ENCODE assay signal across 8 mouse cellular contexts in genomic region chr13:43303161-43303965, GRCm38 (mm10). TPM values are rescaled to one million over a fixed set of nuclear protein-coding genes. Genes with fewer than 3 reads are reported as not detected.
DNase-seq lines count a peak whose midpoint lies in the region; ATAC-seq and TF ChIP-seq lines count a peak whose summit lies in the region.

No protein-coding gene starts in this region.

- peak overlapping the region; percentile 81 for H3K27ac ChIP-seq in neural tube, embryonic 11.5 days (ENCODE audit: low read depth, low read length)
- peak overlapping the region; percentile 96 for H3K27ac ChIP-seq in bone marrow, adult 2 months (ENCODE audit: control insufficient read depth, insufficient read depth, low read depth, low read length, poor library complexity)
- H3K27ac ChIP-seq in forebrain, embryonic 14.5 days (ENCODE audit: low read depth, low read length), result peak overlapping the region; percentile 87
- peak overlapping the region; percentile 90 for H3K27ac ChIP-seq in hindbrain, embryonic 15.5 days (replicated peaks)

- H3K4me3 ChIP-seq in neural tube, embryonic 11.5 days (ENCODE audit: low read depth, low read length), result peak overlapping the region; percentile 66
- peak overlapping the region; percentile 86 for H3K4me3 ChIP-seq in bone marrow, adult 2 months (replicated peaks; ENCODE audit: control insufficient read depth, low read depth, low read length)
- peak overlapping the region; percentile 72 for H3K4me3 ChIP-seq in forebrain, embryonic 14.5 days (ENCODE audit: low read depth, low read length)
- H3K4me3 ChIP-seq in hindbrain, embryonic 15.5 days, result peak overlapping the region; percentile 70

- TF ChIP-seq POLR2A in bone marrow, adult 2 months (IDR thresholded peaks at IDR 0.05; ENCODE audit: borderline replicate concordance, control insufficient read depth, low read depth, low read length), result peak; percentile 44; the same call in 1 of the 2 replicates

- no peak for TF ChIP-seq CTCF in bone marrow, adult 2 months (IDR thresholded peaks at IDR 0.05; ENCODE audit: control insufficient read depth, insufficient read depth, low read length)

- peak; percentile 43 for ATAC-seq in neural tube, embryonic 11.5 days (ENCODE audit: insufficient read depth, low FRiP score, low TSS enrichment)
- ATAC-seq in forebrain, embryonic 14.5 days, result peak; percentile 37
- peak; percentile 19 for ATAC-seq in hindbrain, embryonic 15.5 days (ENCODE audit: low FRiP score, low read depth)

- peaks cover 10% of the 10 kb centered on the region for H3K4me1 ChIP-seq in neural tube, embryonic 11.5 days (ENCODE audit: control insufficient read depth, insufficient read depth, low read length)
- H3K4me1 ChIP-seq in bone marrow, adult 2 months (ENCODE audit: control insufficient read depth, insufficient read depth, low read length), result peaks cover 5% of the 10 kb centered on the region; the same call in 1 of the 2 replicates
- H3K4me1 ChIP-seq in forebrain, embryonic 14.5 days (ENCODE audit: control insufficient read depth, insufficient read depth, low read length), result peaks cover 20% of the 10 kb centered on the region
- peaks cover 43% of the 10 kb centered on the region for H3K4me1 ChIP-seq in hindbrain, embryonic 15.5 days (replicated peaks)

- DNase-seq in neural tube, embryonic 11.5 days (ENCODE audit: low spot score), result peak; percentile 52
- DNase-seq in neural tube, embryonic 10.5 days (ENCODE audit: extremely low spot score, low spot score), result no peak
- DNase-seq in forebrain, embryonic 14.5 days (ENCODE audit: low spot score), result peak; percentile 66
- peak; percentile 26 for DNase-seq in liver
- peak; percentile 30 to 31 for DNase-seq in natural killer cell, adult 2 months (ENCODE audit: low spot score in 2 of 2)
- peak; percentile 52 to 60 for DNase-seq in thymus, postnatal 36 days

- peak overlapping the region; percentile 99 for H3K4me2 ChIP-seq in neural tube, embryonic 11.5 days (ENCODE audit: low read depth)
- H3K4me2 ChIP-seq in forebrain, embryonic 14.5 days (ENCODE audit: low read length), result peak overlapping the region; percentile 95
- H3K4me2 ChIP-seq in hindbrain, embryonic 15.5 days, result peak overlapping the region; percentile 70

- H3K9me3 ChIP-seq in neural tube, embryonic 11.5 days (ENCODE audit: control insufficient read depth, low read length), result no peaks in the 10 kb centered on the region
- no peaks in the 10 kb centered on the region for H3K9me3 ChIP-seq in forebrain, embryonic 14.5 days (replicated peaks; ENCODE audit: control insufficient read depth, low read length)
- no peaks in the 10 kb centered on the region for H3K9me3 ChIP-seq in hindbrain, embryonic 15.5 days

- no peaks in the 10 kb centered on the region for H3K36me3 ChIP-seq in neural tube, embryonic 11.5 days (ENCODE audit: control insufficient read depth, insufficient read depth, low read length)
- no peaks in the 10 kb centered on the region for H3K36me3 ChIP-seq in forebrain, embryonic 14.5 days (ENCODE audit: control insufficient read depth, insufficient read depth, low read length)
- H3K36me3 ChIP-seq in hindbrain, embryonic 15.5 days, result no peaks in the 10 kb centered on the region

- WGBS in neural tube, embryonic 11.5 days, result under 1% methylated on average over 70 of the region's 78 CpGs
- under 1% methylated on average over 77 of the region's 78 CpGs for WGBS in bone marrow, adult 2 months
- WGBS in forebrain, embryonic 14.5 days, result 0% methylated on average over 73 of the region's 78 CpGs
- under 1% methylated on average over 71 of the region's 78 CpGs for WGBS in hindbrain, embryonic 15.5 days

- H3K9ac ChIP-seq in neural tube, embryonic 11.5 days (ENCODE audit: low read length), result peak overlapping the region; percentile 70
- peak overlapping the region; percentile 82 for H3K9ac ChIP-seq in forebrain, embryonic 14.5 days (ENCODE audit: low read length)
- H3K9ac ChIP-seq in hindbrain, embryonic 15.5 days, result peak overlapping the region; percentile 91

- peaks cover 20% of the 10 kb centered on the region for H3K27me3 ChIP-seq in neural tube, embryonic 11.5 days (ENCODE audit: control insufficient read depth, insufficient read depth, low read length)
- 0 out of 2 replicates have a peak, but pooled peaks cover 3% of the 10 kb centered on the region for H3K27me3 ChIP-seq in forebrain, embryonic 14.5 days (replicated peaks; ENCODE audit: control insufficient read depth, insufficient read depth, low read length)
- H3K27me3 ChIP-seq in hindbrain, embryonic 15.5 days, result no peaks in the 10 kb centered on the region

RNA-seq across cellular contexts. Expression of gene Gfod1, which starts 0.6 kb away (rescaled TPM):
- 0.66 and 0.78 TPM in 2 replicates for polyA plus RNA-seq in neural tube, embryonic 11.5 days (2014; fragmentation: Nextera tagmentation; extraction: Ambion mirVana)
- 3.4 and 10.4 TPM in 2 replicates for polyA plus RNA-seq in bone marrow, adult 2 months (2011; ENCODE audit: insufficient read depth, insufficient read length, low replicate concordance, missing spikeins)
- 2.4 and 2.7 TPM in 2 replicates for polyA plus RNA-seq in forebrain, embryonic 14.5 days (2014; fragmentation: Nextera tagmentation; extraction: Ambion mirVana)
- polyA plus RNA-seq in hindbrain, embryonic 15.5 days (2015; fragmentation: Nextera tagmentation; extraction: Ambion mirVana), result 2.4 and 3.0 TPM in 2 replicates
